Mouse (Mus musculus): ENCODE measurements around the gene Scp2d1. TPM values are rescaled to one million over a fixed set of nuclear protein-coding genes. Genes with fewer than 3 reads are reported as not detected.

The Scp2d1 gene
- not detected in 2 replicates for total RNA-seq (2023)

DNA sequence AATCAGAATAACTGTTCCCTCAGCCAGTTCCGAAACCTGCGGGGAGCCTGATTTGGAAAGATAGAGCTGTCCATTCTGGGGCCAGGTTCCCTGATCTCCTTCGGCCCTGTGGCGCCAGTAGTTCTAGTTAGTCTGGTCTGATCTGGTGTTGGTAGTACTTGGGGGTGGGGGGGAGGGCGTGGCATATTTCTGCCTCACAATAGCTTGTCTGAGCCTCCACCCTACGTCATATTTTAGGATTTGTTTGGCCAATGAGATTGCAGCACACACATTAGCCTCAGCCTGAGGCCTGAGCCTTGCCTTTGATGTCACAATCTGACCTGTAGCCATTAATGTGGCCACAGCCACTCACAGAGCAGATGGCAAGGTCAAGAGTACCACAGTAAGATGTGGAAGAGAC is at the start of gene Scp2d1:
Gene Scp2d1 (plus strand): TSS at position 301 of the 400 bp plus-strand sequence.

Other genes with a start within 250 kb of the Scp2d1 start
- gene Smim26, start 229.6 kb upstream of the Scp2d1 start, total RNA-seq (2023): 4.3 TPM in 2 replicates
- gene Dtd1, start 223.8 kb upstream of the Scp2d1 start, total RNA-seq (2023): 6.0 and 6.1 TPM in 2 replicates